Mouse (Mus musculus): ENCODE results near the gene Ifitm10. TPM values are rescaled to one million over a fixed set of nuclear protein-coding genes. Genes with fewer than 3 reads are reported as not detected.
"Not testable (repeated sequence)": the region's sequence is repeated elsewhere in the genome, so short reads cannot be mapped to it uniquely, and the experiment has no call there.

Ifitm10 gene
- polyA plus RNA-seq, 1 experiment from 2014 or later = 3.0 TPM

DNA sequence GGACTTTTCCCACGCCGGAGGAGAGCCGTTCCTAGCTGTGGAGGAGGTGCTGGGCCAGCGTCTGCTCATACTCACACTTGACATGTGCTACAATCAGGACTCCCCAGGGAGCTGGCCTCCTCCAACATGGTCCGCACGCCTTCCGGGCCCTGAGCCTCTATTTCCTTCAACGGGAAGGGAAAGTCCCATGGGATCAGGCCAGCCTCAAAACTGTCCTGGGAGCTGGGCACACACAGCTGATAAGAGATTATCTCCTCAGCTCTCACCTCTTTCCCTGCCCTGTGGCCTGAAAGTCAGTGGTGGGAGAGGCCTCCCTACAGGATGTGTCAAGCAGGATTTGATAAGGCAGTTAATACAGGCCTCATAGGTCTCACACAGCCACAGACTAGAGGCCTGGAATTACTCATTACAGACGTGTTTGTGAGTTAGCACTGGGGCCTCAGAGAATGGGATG is 43.3 kb downstream of the Ifitm10 start:
- no peak overlapping the region for H3K9ac ChIP-seq (ENCODE audit: low read depth, low read length)
- no peaks in the 10 kb centered on the region for H3K36me3 ChIP-seq (ENCODE audit: control insufficient read depth, insufficient read depth, low read length)
- WGBS = 60% methylated on average over 9 of the region's 9 CpGs
- H3K27ac ChIP-seq (replicated peaks; ENCODE audit: low read depth, low read length) = no peak overlapping the region
- ATAC-seq (ENCODE audit: low read depth) = no peak
- H3K4me2 ChIP-seq (ENCODE audit: low read depth, low read length) = no peak overlapping the region
- no peaks in the 10 kb centered on the region for H3K4me1 ChIP-seq (ENCODE audit: control insufficient read depth, insufficient read depth, low read length)
- H3K9me3 ChIP-seq (ENCODE audit: control insufficient read depth, low read length) = no peaks in the 10 kb centered on the region
- H3K27me3 ChIP-seq (replicated peaks; ENCODE audit: control insufficient read depth, insufficient read depth, low read length) = no peaks in the 10 kb centered on the region
- H3K4me3 ChIP-seq (ENCODE audit: low read depth, low read length) = no peak overlapping the region
- peak; percentile 47 for DNase-seq (ENCODE audit: low spot score)

DNA sequence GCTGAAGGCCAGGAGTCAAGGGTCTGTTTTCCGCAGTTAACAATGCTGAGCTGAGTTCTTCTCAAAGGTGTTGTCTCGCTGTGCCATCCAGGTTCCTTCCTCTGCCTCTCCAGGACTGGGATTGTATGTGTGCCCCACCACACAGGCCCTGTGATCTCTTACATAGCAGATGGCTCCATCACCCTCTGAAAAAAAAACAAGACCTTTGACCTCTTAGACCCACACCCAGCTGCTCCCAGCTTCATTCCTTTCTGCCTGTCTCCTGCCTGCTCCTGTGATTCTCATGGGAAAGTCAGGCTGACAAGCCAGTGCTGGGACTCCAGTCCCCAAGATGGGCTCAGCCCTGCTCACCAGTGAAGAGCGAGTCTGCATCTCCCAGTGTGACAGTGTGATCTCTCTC is 45.0 kb downstream of the Ifitm10 start:
- ATAC-seq (ENCODE audit: low read depth) (no peak), DNase-seq (ENCODE audit: low spot score) (no peak)
- Histone ChIP-seq H3K4me2 (ENCODE audit: low read depth, low read length) (no peak overlapping the region), H3K9ac (ENCODE audit: low read depth, low read length) (no peak overlapping the region), H3K4me3 (ENCODE audit: low read depth, low read length) (no peak overlapping the region), H3K36me3 (ENCODE audit: control insufficient read depth, insufficient read depth, low read length) (no peaks in the 10 kb centered on the region), H3K4me1 (ENCODE audit: control insufficient read depth, insufficient read depth, low read length) (no peaks in the 10 kb centered on the region), H3K27me3 (replicated peaks; ENCODE audit: control insufficient read depth, insufficient read depth, low read length) (no peaks in the 10 kb centered on the region), H3K27ac (replicated peaks; ENCODE audit: low read depth, low read length) (no peak overlapping the region), H3K9me3 (ENCODE audit: control insufficient read depth, low read length) (no peaks in the 10 kb centered on the region)
- WGBS = 66% methylated on average over 3 of the region's 3 CpGs

DNA sequence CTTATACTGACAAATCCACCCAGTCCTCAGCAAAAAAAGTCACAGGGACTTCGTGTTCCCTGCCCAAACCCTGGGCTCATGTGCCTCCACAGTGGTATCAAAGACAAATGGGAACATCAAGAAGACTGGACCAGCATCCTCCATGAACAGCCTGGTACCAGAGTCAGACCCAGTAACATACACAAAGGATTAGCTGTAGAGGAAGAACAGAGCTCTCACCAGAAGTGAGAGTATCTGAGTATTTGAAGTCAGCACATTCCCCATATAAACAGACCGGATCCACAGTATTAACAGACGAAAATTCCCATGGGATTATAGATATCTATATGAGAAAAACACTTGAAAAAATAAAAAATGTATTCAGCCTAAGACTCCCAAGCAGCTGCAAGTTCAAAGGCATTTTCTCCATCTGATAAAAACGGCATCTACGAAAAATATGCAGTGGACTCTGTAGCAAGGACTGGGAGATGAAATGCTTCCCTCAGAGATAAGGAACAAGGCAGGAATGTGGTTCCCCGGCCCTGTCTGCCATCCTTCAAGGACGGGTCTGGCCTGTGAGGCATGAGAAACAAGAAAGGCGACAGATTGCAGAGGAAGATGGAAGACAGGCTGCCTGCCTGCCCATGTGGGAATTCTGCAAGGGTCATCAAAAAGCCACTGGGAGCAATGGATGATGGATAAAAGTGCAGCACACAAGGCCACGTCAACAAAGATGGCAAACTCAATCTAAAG is 46.7 kb downstream of the Ifitm10 start:
- no peak for ATAC-seq (ENCODE audit: low read depth)
- Histone ChIP-seq H3K4me3 (ENCODE audit: low read depth, low read length) (no peak overlapping the region), H3K9me3 (ENCODE audit: control insufficient read depth, low read length) (no peaks in the 10 kb centered on the region), H3K36me3 (ENCODE audit: control insufficient read depth, insufficient read depth, low read length) (no peaks in the 10 kb centered on the region), H3K27ac (replicated peaks; ENCODE audit: low read depth, low read length) (0 out of 2 replicates have a peak overlapping the region, but pooled peaks have one; percentile 33), H3K27me3 (replicated peaks; ENCODE audit: control insufficient read depth, insufficient read depth, low read length) (no peaks in the 10 kb centered on the region), H3K4me2 (ENCODE audit: low read depth, low read length) (no peak overlapping the region), H3K4me1 (ENCODE audit: control insufficient read depth, insufficient read depth, low read length) (no peaks in the 10 kb centered on the region), H3K9ac (ENCODE audit: low read depth, low read length) (no peak overlapping the region)
- 45% methylated on average over 9 of the region's 9 CpGs for WGBS
- no peak for DNase-seq (ENCODE audit: low spot score)

DNA sequence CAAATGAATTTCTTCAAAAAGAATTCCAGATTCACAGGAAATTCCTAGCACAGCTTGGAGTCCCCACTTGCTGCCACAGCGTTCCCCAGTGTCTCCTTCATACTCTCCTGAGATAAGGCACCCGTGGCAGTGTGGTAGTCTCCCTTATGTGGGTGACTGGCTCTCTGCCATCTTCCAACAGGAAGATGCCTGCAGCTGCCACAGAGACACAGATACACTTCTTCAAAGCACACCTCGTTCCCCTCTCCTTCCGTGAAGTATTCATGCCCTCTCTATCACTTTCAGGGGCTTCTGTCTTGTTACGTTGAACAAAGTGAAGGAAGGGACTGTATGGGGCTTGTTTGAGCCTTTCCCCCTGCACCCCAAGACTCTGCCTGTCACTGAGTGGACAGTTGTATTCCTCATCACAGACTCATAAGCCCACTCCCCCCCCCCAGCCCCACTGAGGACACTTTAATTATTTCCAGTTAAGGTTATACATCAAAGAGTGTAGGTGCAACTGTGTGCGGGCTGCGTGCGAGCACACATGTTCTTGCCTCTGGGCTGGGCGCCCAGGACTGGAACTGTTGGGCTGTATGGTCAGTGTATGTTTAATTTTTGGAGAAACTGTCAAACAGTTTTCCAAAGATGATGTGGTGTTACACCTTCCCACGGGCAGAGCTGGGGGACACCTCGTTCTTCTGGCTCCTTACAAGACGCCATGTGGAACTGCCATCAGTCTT is 50.0 kb downstream of the Ifitm10 start:
- 71% methylated on average over 12 of the region's 12 CpGs for WGBS
- Histone ChIP-seq H3K27me3 (replicated peaks; ENCODE audit: control insufficient read depth, insufficient read depth, low read length) (no peaks in the 10 kb centered on the region), H3K4me3 (ENCODE audit: low read depth, low read length) (no peak overlapping the region), H3K9me3 (ENCODE audit: control insufficient read depth, low read length) (no peaks in the 10 kb centered on the region), H3K4me2 (ENCODE audit: low read depth, low read length) (no peak overlapping the region), H3K9ac (ENCODE audit: low read depth, low read length) (no peak overlapping the region), H3K36me3 (ENCODE audit: control insufficient read depth, insufficient read depth, low read length) (no peaks in the 10 kb centered on the region), H3K27ac (replicated peaks; ENCODE audit: low read depth, low read length) (peak overlapping the region; percentile 62; the same call in 1 of the 2 replicates), H3K4me1 (ENCODE audit: control insufficient read depth, insufficient read depth, low read length) (no peaks in the 10 kb centered on the region)
- ATAC-seq (ENCODE audit: low read depth) = no peak; the same call in 1 of the 2 replicates
- no peak for DNase-seq (ENCODE audit: low spot score)

DNA sequence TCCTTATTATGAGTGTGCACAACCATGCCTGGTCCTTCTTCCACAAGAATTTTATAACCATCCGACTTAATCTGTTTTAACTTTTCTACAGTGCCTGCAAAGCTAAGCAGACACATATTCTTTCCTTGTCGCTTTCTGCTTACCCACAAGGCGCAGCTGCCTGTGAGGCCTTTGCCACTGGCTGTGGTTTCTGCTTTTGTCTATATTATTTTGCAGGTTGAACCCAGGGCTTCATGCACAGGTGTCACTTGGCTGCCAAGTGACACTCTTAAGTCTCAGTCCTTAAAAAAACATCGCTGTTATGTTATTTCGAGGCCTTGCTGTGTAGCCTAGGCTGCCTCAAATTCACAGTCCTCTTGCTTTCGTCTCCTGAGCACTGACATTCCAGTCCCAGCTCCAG is 50.9 kb downstream of the Ifitm10 start:
- Histone ChIP-seq H3K9me3 (ENCODE audit: control insufficient read depth, low read length) (no peaks in the 10 kb centered on the region), H3K9ac (ENCODE audit: low read depth, low read length) (no peak overlapping the region), H3K4me3 (ENCODE audit: low read depth, low read length) (no peak overlapping the region), H3K36me3 (ENCODE audit: control insufficient read depth, insufficient read depth, low read length) (no peaks in the 10 kb centered on the region), H3K4me2 (ENCODE audit: low read depth, low read length) (no peak overlapping the region), H3K27ac (replicated peaks; ENCODE audit: low read depth, low read length) (peak overlapping the region; percentile 80), H3K4me1 (ENCODE audit: control insufficient read depth, insufficient read depth, low read length) (no peaks in the 10 kb centered on the region), H3K27me3 (replicated peaks; ENCODE audit: control insufficient read depth, insufficient read depth, low read length) (no peaks in the 10 kb centered on the region)
- WGBS = 78% methylated on average over 6 of the region's 6 CpGs
- DNase-seq (ENCODE audit: low spot score) (no peak), ATAC-seq (ENCODE audit: low read depth) (no peak)

DNA sequence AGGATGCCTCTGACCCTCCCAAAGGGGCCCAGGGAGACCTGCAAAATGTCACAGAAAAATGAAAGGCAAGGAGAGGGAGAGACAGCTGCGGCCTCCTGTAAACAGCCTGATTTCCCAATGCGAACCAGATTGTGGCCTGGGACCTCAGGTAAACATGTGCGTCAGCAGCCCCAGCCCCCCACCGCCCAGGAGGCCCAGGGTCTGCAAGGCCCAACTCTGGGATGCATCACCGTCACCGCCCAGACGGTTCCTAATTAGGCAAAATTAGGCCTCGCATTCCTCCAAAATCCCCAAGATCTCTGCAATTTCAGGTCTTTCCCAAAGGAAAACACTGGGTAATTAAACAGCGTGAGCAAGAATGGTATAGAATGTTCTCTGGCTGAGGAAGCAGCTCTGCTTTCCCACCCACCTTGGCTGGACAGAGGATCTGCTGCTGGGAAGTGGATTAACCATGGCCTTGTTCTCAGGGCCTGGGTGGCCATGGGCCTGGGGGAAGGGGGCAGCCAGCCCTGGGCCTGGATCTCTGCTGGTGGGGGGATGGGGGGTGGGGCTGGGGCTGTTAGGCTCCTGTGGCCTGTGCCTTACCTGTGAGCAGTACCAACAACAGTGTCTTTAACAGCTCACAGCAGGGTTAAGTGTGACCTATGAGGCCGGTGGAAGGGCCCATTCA is 51.8 kb downstream of the Ifitm10 start:
- not testable (repeated sequence) for H3K27me3 ChIP-seq (replicated peaks; ENCODE audit: control insufficient read depth, insufficient read depth, low read length); H3K4me1 ChIP-seq (ENCODE audit: control insufficient read depth, insufficient read depth, low read length); H3K9me3 ChIP-seq (ENCODE audit: control insufficient read depth, low read length); H3K36me3 ChIP-seq (ENCODE audit: control insufficient read depth, insufficient read depth, low read length); DNase-seq (ENCODE audit: low spot score); H3K9ac ChIP-seq (ENCODE audit: low read depth, low read length); H3K4me2 ChIP-seq (ENCODE audit: low read depth, low read length); H3K4me3 ChIP-seq (ENCODE audit: low read depth, low read length)
- peak; percentile 81; the same call in 1 of the 2 replicates for ATAC-seq (ENCODE audit: low read depth)
- WGBS = 23% methylated on average over 3 of the region's 10 CpGs
- peak overlapping the region; percentile 81 for H3K27ac ChIP-seq (replicated peaks; ENCODE audit: low read depth, low read length)

DNA sequence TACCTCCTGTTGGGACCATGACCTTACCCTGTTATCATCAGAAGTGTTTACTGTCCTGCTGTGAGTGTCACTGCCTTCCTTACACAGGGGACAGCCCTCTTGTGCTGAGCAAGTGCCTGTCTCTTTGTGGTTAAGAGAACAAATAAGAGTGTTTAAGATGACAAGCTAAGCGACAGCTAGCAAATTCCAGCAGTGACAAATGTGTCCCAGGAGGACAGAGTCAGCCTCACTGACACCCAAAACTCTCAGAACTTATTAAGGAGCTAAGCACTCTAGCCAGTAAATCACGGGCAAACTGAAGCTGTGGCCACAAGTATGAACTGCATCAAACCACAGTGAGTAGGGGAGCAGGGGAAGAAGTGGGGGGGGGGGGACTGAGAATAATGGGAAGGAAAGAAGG is 52.6 kb downstream of the Ifitm10 start:
- DNase-seq (ENCODE audit: low spot score) = no peak
- Histone ChIP-seq H3K9me3 (ENCODE audit: control insufficient read depth, low read length) (no peaks in the 10 kb centered on the region), H3K27me3 (replicated peaks; ENCODE audit: control insufficient read depth, insufficient read depth, low read length) (no peaks in the 10 kb centered on the region), H3K4me2 (ENCODE audit: low read depth, low read length) (no peak overlapping the region), H3K4me1 (ENCODE audit: control insufficient read depth, insufficient read depth, low read length) (no peaks in the 10 kb centered on the region), H3K9ac (ENCODE audit: low read depth, low read length) (peak overlapping the region; percentile 20; the same call in 1 of the 2 replicates), H3K36me3 (ENCODE audit: control insufficient read depth, insufficient read depth, low read length) (no peaks in the 10 kb centered on the region), H3K27ac (replicated peaks; ENCODE audit: low read depth, low read length) (peak overlapping the region; percentile 81), H3K4me3 (ENCODE audit: low read depth, low read length) (no peak overlapping the region)
- no peak for ATAC-seq (ENCODE audit: low read depth)
- 21% methylated on average over 2 of the region's 2 CpGs for WGBS

DNA sequence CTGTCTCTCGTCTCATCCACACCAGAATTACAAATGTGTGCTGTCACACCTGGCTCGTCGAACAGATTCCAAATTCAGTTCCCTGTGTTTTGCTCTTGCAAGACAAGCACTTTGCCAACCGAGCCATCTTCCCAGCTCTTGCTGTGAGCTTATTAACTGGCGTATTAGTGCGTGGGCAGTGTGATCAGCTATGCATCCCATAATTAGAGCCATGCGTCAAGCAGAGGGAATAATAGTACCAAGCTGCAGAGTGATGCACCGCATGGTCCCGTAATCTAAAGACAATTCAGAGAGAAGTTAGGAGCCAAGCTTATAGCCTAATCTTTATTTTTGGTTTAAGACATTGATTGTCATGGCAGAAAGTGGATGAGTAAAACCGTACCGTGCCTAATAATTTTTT is 54.4 kb downstream of the Ifitm10 start:
- H3K36me3 ChIP-seq (ENCODE audit: control insufficient read depth, insufficient read depth, low read length) = no peaks in the 10 kb centered on the region
- no peaks in the 10 kb centered on the region for H3K4me1 ChIP-seq (ENCODE audit: control insufficient read depth, insufficient read depth, low read length)
- H3K9me3 ChIP-seq (ENCODE audit: control insufficient read depth, low read length) = no peaks in the 10 kb centered on the region
- no peak overlapping the region for H3K9ac ChIP-seq (ENCODE audit: low read depth, low read length)
- H3K27me3 ChIP-seq (replicated peaks; ENCODE audit: control insufficient read depth, insufficient read depth, low read length) = no peaks in the 10 kb centered on the region
- 72% methylated on average over 11 of the region's 11 CpGs for WGBS
- H3K27ac ChIP-seq (replicated peaks; ENCODE audit: low read depth, low read length) = peak overlapping the region; percentile 81; the same call in 1 of the 2 replicates
- H3K4me3 ChIP-seq (ENCODE audit: low read depth, low read length) = no peak overlapping the region
- ATAC-seq (ENCODE audit: low read depth) (no peak), DNase-seq (ENCODE audit: low spot score) (no peak)
- H3K4me2 ChIP-seq (ENCODE audit: low read depth, low read length) = no peak overlapping the region
